Mouse (Mus musculus) brain, embryonic 14.5 days (tissue): Measurements from ENCODE around the gene Rnf150.

Source experiments
- CTCF ChIP-seq: fragments of 200-500 bp; IDR thresholded peaks from 2 replicates; pipeline ENCODE4 v1.5.1; 2012; ENCODE audit warnings: inconsistent platforms, mild to moderate bottlenecking, moderate library complexity, borderline replicate concordance; ENCODE audit not compliant: insufficient read depth, insufficient read length; ENCODE audit errors: extremely low read depth
- POLR2A ChIP-seq: fragments of 200-500 bp; IDR thresholded peaks from 2 replicates; pipeline ENCODE4 v1.6.1; 2012; ENCODE audit warnings: mild to moderate bottlenecking, inconsistent platforms, borderline replicate concordance; ENCODE audit not compliant: poor library complexity, insufficient read depth, insufficient read length, severe bottlenecking; ENCODE audit errors: extremely low read depth

GRCm38 (mm10) chr8:82914543-82914942 lies 51.4 kb downstream of the Rnf150 start:
- TF ChIP-seq CTCF (no peak), POLR2A (no peak)
